Mouse (Mus musculus) liver, embryonic 14.5 days (tissue): ENCODE results near the gene Phldb1. TPM values are rescaled to one million over a fixed set of nuclear protein-coding genes. Genes with fewer than 3 reads are reported as not detected.

Source experiments
- ATAC-seq: fragments of 200-750 bp; cut with Nextera tagmentation; 2 replicates; pipeline ENCODE4 v1.8.0; 2017; ENCODE audit warnings: moderate number of reproducible peaks, mild to moderate bottlenecking, moderate library complexity; ENCODE audit not compliant: insufficient read depth
- DNase-seq, 3 experiments: peaks; one replicate each; pipeline ENCODE4 v3.0.0-alpha.2; 2012 to 2013; ENCODE audit warnings: low read depth in 3 of 3, low spot score in 3 of 3
- H3K27ac ChIP-seq: fragments of 300-500 bp; sonication (generic); 2 replicates; pipeline ENCODE4 v1.5.1; 2014; ENCODE audit warnings: moderate library complexity, mild to moderate bottlenecking, control low read depth, inconsistent platforms
- H3K27me3 ChIP-seq: fragments of 300-500 bp; sonication (generic); 2 replicates; pipeline ENCODE4 v1.6.1; 2014; ENCODE audit warnings: mild to moderate bottlenecking, low read length, moderate library complexity; ENCODE audit not compliant: control insufficient read depth, insufficient read depth
- H3K36me3 ChIP-seq: fragments of 300-500 bp; sonication (generic); replicated peaks from 2 replicates; pipeline ENCODE4 v1.6.1; 2014; ENCODE audit warnings: low read depth; ENCODE audit not compliant: control insufficient read depth, insufficient read depth
- H3K4me1 ChIP-seq, 2 experiments: fragments of 200-500 bp in 1 of 2; fragments of 300-500 bp in 1 of 2; sonication (generic) in 1 of 2; replicated peaks; 2 replicates each; pipeline ENCODE4 v1.6.1; 2012 to 2014; ENCODE audit warnings: antibody characterized with exemption in 1 of 2, inconsistent platforms in 1 of 2, low read length in 1 of 2; ENCODE audit not compliant: control insufficient read depth in 2 of 2, insufficient read depth in 2 of 2
- H3K4me2 ChIP-seq: fragments of 300-500 bp; sonication (generic); 2 replicates; pipeline ENCODE4 v1.6.1; 2014; ENCODE audit warnings: low read depth, mild to moderate bottlenecking, control low read depth, moderate library complexity
- H3K4me3 ChIP-seq, 2 experiments: fragments of 200-500 bp in 1 of 2; fragments of 300-500 bp in 1 of 2; sonication (generic) in 1 of 2; 2 replicates each; pipeline ENCODE4 v1.5.1; 2012 to 2014; ENCODE audit warnings: low read depth in 2 of 2, low read length in 2 of 2, mild to moderate bottlenecking in 2 of 2, control low read depth in 1 of 2, inconsistent platforms in 1 of 2, moderate library complexity in 1 of 2; ENCODE audit not compliant: insufficient read depth in 1 of 2
- H3K9ac ChIP-seq: fragments of 300-500 bp; sonication (generic); replicated peaks from 2 replicates; pipeline ENCODE4 v1.6.1; 2014; ENCODE audit warnings: mild to moderate bottlenecking, control low read depth, moderate library complexity
- H3K9me3 ChIP-seq: fragments of 300-500 bp; sonication (generic); 2 replicates; pipeline ENCODE4 v1.6.1; 2016; ENCODE audit warnings: low read length, mixed read lengths; ENCODE audit not compliant: control insufficient read depth
- CTCF ChIP-seq: IDR thresholded peaks from 2 replicates; pipeline ENCODE4 v1.5.1; 2016; ENCODE audit warnings: antibody characterized with exemption, low read depth, control low read depth
- EP300 ChIP-seq: IDR thresholded peaks from 2 replicates; pipeline ENCODE4 v1.6.1; 2016; ENCODE audit warnings: antibody characterized with exemption, low read depth
- WGBS: fragments of 180-500 bp; shearing (Covaris S2); extraction: QIAGEN DNeasy Blood & Tissue Kit; methylation state at CpG from one replicate; pipeline ENCODE4 v1.1.7; 2014; ENCODE audit not compliant: insufficient replicate concordance; 5-methylcytosine and 5-hydroxymethylcytosine counted together
- polyA plus RNA-seq, 2 experiments: library from polyadenylated mRNA; depleted of rRNA in 1 of 2; stranded (reverse) in 1 of 2; unstranded in 1 of 2; fragments of >200 nt; fragmentation: Nextera tagmentation in 1 of 2; extraction: Ambion mirVana in 1 of 2; gene quantifications; 2 replicates each; pipeline versions ENCODE4 v1.2.1 to v1.2.3; 2012 to 2014

Gene Phldb1
- polyA plus RNA-seq, 2 experiments: 1.6 to 2.6 TPM

DNA sequence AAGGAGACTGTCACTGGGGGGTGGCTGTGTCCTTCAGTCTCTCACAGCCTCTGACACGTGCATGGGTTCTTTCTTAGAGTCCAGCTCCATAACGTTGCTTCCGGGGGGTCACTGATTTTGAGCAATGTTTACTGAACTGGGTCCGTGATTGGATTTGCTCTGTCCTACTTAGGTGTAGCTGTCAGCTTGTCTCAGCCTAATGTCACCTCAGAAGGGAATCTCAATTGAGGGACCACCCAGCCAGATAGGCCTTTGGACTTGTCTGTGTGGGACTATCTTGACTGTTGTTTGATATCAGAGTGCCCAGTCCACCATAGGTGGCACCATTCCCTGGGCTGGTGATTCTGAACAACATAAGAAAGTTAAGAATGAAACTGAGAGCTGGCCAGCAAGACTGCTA is 81.1 kb downstream of the Phldb1 start:
- H3K36me3 ChIP-seq: no peaks in the 10 kb centered on the region
- no peak overlapping the region for H3K27ac ChIP-seq
- H3K4me3 ChIP-seq: no peak overlapping the region
- ATAC-seq: no peak
- peaks cover 0 to 1% of the 10 kb centered on the region in 2 experiments; a peak in 2 of 4 replicates for H3K4me1 ChIP-seq
- H3K9me3 ChIP-seq: no peaks in the 10 kb centered on the region
- WGBS: 58% methylated on average over 4 of the region's 4 CpGs
- no peak for TF ChIP-seq CTCF
- no peak for TF ChIP-seq EP300
- H3K27me3 ChIP-seq: no peaks in the 10 kb centered on the region
- H3K4me2 ChIP-seq: no peak overlapping the region
- no peak for DNase-seq
- no peak overlapping the region for H3K9ac ChIP-seq

DNA sequence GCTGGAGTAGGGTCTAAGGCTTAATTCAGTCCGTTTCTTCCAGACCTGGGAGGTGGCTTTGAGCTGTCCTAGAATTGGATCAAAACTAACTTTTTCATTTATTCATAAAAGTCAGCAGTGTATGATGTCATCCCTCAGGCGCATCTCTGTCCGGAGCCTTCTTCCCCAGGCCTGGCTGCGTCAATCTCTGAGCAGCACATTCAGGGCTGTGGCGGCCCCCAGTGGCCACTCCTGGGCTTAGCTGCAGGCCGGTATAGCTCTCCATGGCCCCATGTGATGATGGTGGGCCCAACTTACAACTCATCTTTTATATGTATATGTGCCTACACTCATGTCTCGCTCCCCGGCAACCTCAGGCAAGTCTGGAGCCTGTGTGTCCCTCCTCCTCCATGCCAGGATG is 83.0 kb downstream of the Phldb1 start:
- Histone ChIP-seq H3K9ac (no peak overlapping the region), H3K9me3 (no peaks in the 10 kb centered on the region), H3K4me3 (no peak overlapping the region), H3K27me3 (no peaks in the 10 kb centered on the region), H3K27ac (no peak overlapping the region), H3K4me1 (peaks cover 0 to 1% of the 10 kb centered on the region in 2 experiments; a peak in 2 of 4 replicates), H3K36me3 (no peaks in the 10 kb centered on the region), H3K4me2 (no peak overlapping the region)
- peak; percentile 90 for TF ChIP-seq CTCF
- no peak for TF ChIP-seq EP300
- peak in 1 of 3 experiments; percentile 29 for DNase-seq
- ATAC-seq: no peak; the same call in 1 of the 2 replicates
- WGBS: 6% methylated on average over 8 of the region's 8 CpGs

DNA sequence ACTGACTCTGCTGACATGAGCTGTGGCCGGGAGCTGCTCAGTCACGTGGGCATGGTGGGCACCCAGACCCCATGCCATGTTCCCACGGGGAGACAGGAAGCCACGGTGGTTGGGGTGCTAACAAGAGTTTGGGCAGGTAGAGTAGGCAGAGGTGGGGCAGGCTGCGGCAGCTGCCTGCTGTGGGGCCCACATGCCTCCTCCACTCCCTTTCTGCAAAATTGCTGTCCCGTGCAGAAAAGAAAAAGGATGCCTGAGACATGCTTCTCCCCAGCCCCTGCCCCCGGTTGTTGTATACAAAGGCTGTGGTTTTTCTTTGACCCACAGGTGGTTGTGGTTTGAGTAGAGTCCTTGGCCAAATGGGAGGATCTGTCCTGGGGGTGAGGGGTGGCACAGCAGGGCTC is 86.1 kb downstream of the Phldb1 start:
- Histone ChIP-seq H3K9ac (no peak overlapping the region), H3K4me3 (no peak overlapping the region), H3K27ac (no peak overlapping the region), H3K4me1 (peaks cover 0 to 2% of the 10 kb centered on the region in 2 experiments; a peak in 1 of 4 replicates), H3K9me3 (no peaks in the 10 kb centered on the region), H3K4me2 (no peak overlapping the region), H3K36me3 (no peaks in the 10 kb centered on the region), H3K27me3 (no peaks in the 10 kb centered on the region)
- 36% methylated on average over 7 of the region's 7 CpGs for WGBS
- no peak for DNase-seq
- no peak for TF ChIP-seq CTCF
- no peak for TF ChIP-seq EP300
- no peak for ATAC-seq

DNA sequence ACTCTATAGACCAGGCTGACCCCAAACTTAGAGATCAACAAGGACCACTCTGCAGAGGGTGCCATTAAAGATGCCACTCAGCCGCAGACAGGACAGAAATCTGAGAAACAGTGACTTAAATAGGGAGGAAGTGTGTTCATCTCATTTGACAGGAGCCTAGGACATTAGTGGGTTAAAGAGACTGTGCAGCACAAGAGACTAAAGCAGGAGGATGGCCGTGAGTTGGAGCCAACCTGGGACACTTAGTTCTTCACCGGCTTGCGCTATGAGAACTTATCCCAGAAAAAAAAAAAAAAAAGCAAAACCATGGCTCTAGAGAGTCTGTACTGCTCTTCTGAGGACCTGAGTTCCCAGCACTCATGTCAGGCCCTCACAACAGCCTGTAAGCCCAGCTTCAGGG is 87.3 kb downstream of the Phldb1 start:
- 73% methylated on average over 4 of the region's 4 CpGs for whole genome bisulfite sequencing
- TF ChIP-seq EP300 (no peak), CTCF (no peak)
- no peak for DNase-seq

DNA sequence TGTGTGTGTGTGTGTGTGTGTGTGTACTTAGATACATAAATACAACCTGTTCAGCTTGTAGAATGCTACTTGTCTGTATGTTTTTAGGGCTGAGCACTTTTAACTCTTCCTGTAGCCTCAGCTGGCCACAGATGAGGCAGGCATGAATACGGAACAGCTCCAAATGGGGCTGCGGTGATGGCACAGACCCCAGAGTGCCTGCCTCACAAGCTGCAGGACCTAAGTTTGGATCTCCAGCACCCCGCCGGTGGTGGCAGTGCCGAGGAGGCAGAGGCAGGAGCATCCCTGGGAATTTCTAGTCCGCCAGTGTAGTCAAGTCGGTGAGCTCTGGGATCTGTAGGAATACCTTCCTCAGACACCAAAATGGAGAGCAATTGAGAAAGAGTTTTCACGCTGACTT is 88.0 kb downstream of the Phldb1 start:
- H3K9ac ChIP-seq: no peak overlapping the region

More for the DNA sequence above, 87.3 kb downstream of the Phldb1 start:
- Histone ChIP-seq H3K36me3 (no peaks in the 10 kb centered on the region), H3K4me1 (peaks cover 0 to 2% of the 10 kb centered on the region in 2 experiments; a peak in 1 of 4 replicates), H3K4me3 (no peak overlapping the region), H3K27me3 (no peaks in the 10 kb centered on the region), H3K9ac (no peak overlapping the region), H3K4me2 (no peak overlapping the region), H3K27ac (no peak overlapping the region), H3K9me3 (no peaks in the 10 kb centered on the region)
- ATAC-seq: no peak

More for the DNA sequence above, 88.0 kb downstream of the Phldb1 start:
- H3K27me3 ChIP-seq: no peaks in the 10 kb centered on the region
- H3K4me3 ChIP-seq: no peak overlapping the region
- ATAC-seq (no peak), DNase-seq (no peak)
- no peaks in the 10 kb centered on the region for H3K36me3 ChIP-seq
- TF ChIP-seq EP300 (no peak), CTCF (no peak)
- H3K4me1 ChIP-seq: peaks cover 0 to 2% of the 10 kb centered on the region in 2 experiments; a peak in 1 of 4 replicates
- no peak overlapping the region for H3K27ac ChIP-seq
- H3K9me3 ChIP-seq: no peaks in the 10 kb centered on the region
- no peak overlapping the region for H3K4me2 ChIP-seq
- 83% methylated on average over 8 of the region's 8 CpGs for WGBS
